Mouse (Mus musculus) midbrain, embryonic 13.5 days (tissue): ENCODE measurements around the gene Gucy1a1. TPM values are rescaled to one million over a fixed set of nuclear protein-coding genes. Genes with fewer than 3 reads are reported as not detected.

ENCODE experiments used
- ATAC-seq: fragments of 200-750 bp; cut with Nextera tagmentation; 2 replicates; pipeline ENCODE4 v1.8.0; 2017; ENCODE audit warnings: mild to moderate bottlenecking, moderate TSS enrichment, moderate library complexity
- H3K27ac ChIP-seq: fragments of 300-500 bp; sonication (generic); 2 replicates; pipeline ENCODE4 v1.5.1; 2015; ENCODE audit warnings: inconsistent platforms, mild to moderate bottlenecking, moderate library complexity
- H3K27me3 ChIP-seq: fragments of 300-500 bp; sonication (generic); 2 replicates; pipeline ENCODE4 v1.6.1; 2015; ENCODE audit warnings: mild to moderate bottlenecking, inconsistent platforms
- H3K36me3 ChIP-seq: fragments of 300-500 bp; sonication (generic); 2 replicates; pipeline ENCODE4 v1.6.1; 2015; ENCODE audit warnings: mild to moderate bottlenecking, inconsistent platforms
- H3K4me1 ChIP-seq: fragments of 300-500 bp; sonication (generic); replicated peaks from 2 replicates; pipeline ENCODE4 v1.6.1; 2015; ENCODE audit warnings: inconsistent platforms
- H3K4me2 ChIP-seq: fragments of 300-500 bp; sonication (generic); replicated peaks from 2 replicates; pipeline ENCODE4 v1.6.1; 2015; ENCODE audit warnings: moderate library complexity, mild to moderate bottlenecking, inconsistent platforms
- H3K4me3 ChIP-seq: fragments of 300-500 bp; sonication (generic); replicated peaks from 2 replicates; pipeline ENCODE4 v1.5.1; 2015; ENCODE audit warnings: mild to moderate bottlenecking, inconsistent platforms
- H3K9ac ChIP-seq: fragments of 300-500 bp; sonication (generic); replicated peaks from 2 replicates; pipeline ENCODE4 v1.6.1; 2015; ENCODE audit warnings: mild to moderate bottlenecking, inconsistent platforms
- H3K9me3 ChIP-seq: fragments of 300-500 bp; sonication (generic); 2 replicates; pipeline ENCODE4 v1.6.1; 2016; ENCODE audit warnings: mild to moderate bottlenecking, inconsistent platforms
- WGBS: fragments of 180-500 bp; shearing (Covaris S2); methylation state at CpG from one replicate; pipeline ENCODE4 v1.1.7; 2015; 5-methylcytosine and 5-hydroxymethylcytosine counted together
- polyA plus RNA-seq: library from polyadenylated mRNA; unstranded; fragments of >200 nt; fragmentation: Nextera tagmentation; extraction: Ambion mirVana; gene quantifications from 2 replicates; pipeline ENCODE4 v1.2.1, GENCODE M21; 2015

Gene Gucy1a1
- polyA plus RNA-seq, 1 experiment from 2014 or later: 9.4 TPM

DNA sequence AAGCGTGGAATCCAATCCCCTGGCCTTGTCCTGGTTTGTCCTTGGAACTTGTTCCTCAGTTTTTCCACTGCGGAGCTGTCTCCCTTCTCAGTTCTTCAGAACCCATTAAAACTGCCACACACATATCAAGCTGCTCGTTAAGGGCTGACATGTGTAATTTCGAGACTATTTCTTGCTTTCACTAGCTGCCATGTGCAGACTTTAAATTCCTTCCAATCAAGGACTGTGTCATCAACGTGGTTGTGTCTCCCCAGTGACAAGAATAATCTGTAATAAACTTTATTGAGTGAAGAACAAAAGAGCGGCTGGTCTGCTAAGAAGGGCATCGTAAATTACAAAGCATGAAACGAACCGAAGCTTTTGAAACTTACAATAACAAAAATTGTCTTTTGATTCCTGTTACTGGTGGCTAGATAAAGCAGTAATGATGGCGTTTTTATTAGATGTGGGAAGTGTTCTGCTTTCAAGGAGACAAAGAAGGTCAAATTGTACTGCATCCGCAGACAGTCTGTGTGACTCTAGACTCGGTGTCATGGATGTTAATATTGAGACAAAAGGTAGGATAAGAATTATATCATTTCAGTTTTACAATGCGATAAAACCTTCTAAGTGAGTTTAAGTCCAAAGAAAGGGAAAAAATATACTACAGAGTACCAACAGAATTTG lies 7.5 kb downstream of the Gucy1a1 start:
- no peak overlapping the region for H3K4me3 ChIP-seq
- WGBS: 78% methylated on average over 13 of the region's 13 CpGs
- no peak overlapping the region for H3K4me2 ChIP-seq
- H3K27me3 ChIP-seq: no peaks in the 10 kb centered on the region
- no peak overlapping the region for H3K27ac ChIP-seq
- H3K36me3 ChIP-seq: no peaks in the 10 kb centered on the region
- no peak overlapping the region for H3K9ac ChIP-seq
- no peaks in the 10 kb centered on the region for H3K9me3 ChIP-seq
- H3K4me1 ChIP-seq: no peaks in the 10 kb centered on the region
- no peak for ATAC-seq

DNA sequence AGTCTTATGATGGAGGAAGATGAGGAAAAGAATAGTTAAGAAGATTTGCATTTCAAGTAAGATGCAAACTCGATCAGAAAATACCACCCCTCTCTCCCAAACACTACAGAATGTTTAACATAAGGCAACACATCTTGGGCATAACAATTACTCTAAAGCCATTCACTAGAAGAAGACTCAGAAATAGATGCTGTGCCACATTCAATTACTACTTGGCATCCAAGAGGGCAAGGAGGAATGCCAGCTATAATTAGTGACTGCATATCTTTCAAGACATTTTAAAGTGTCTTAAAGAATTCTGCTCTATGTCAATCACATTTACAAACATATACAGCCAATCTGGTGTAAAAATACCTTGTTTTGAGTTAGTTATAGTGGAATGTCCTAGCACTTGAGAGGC lies 10.1 kb downstream of the Gucy1a1 start:
- Histone ChIP-seq H3K9ac (no peak overlapping the region), H3K9me3 (no peaks in the 10 kb centered on the region), H3K36me3 (no peaks in the 10 kb centered on the region), H3K27ac (no peak overlapping the region), H3K4me1 (no peaks in the 10 kb centered on the region), H3K27me3 (no peaks in the 10 kb centered on the region), H3K4me3 (no peak overlapping the region), H3K4me2 (no peak overlapping the region)
- WGBS: 58% methylated on average over 1 of the region's 1 CpGs
- no peak for ATAC-seq

DNA sequence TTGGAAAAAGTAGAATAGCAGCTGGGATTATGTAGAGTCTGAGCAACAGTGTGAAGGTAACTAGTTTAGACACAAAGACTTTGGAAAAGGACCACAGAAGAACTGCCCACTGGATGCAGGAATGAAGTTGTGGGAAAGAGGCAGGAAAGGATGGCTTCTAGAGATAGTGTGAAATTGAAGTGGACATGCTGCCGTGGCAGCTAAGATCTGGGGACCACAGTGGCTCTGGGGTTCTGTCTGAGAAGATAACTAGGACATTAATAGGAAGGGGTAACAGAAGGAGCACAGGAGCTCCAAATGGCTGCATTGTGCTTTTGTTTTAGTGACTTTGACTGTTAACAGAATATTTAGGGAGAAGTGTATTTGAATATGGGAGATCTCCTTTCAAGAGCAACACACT lies 16.3 kb downstream of the Gucy1a1 start:
- Histone ChIP-seq H3K4me1 (no peaks in the 10 kb centered on the region), H3K27me3 (no peaks in the 10 kb centered on the region), H3K27ac (no peak overlapping the region), H3K36me3 (no peaks in the 10 kb centered on the region), H3K4me2 (no peak overlapping the region), H3K9ac (no peak overlapping the region), H3K9me3 (no peaks in the 10 kb centered on the region), H3K4me3 (no peak overlapping the region)
- no peak for ATAC-seq
- 63% methylated on average over 1 of the region's 1 CpGs for WGBS

- Histone ChIP-seq H3K4me1 (no peaks in the 10 kb centered on the region), H3K27ac (no peak overlapping the region), H3K36me3 (no peaks in the 10 kb centered on the region), H3K9me3 (no peaks in the 10 kb centered on the region), H3K4me2 (no peak overlapping the region), H3K9ac (no peak overlapping the region), H3K4me3 (no peak overlapping the region), H3K27me3 (no peaks in the 10 kb centered on the region)
- ATAC-seq: no peak
- 90% methylated on average over 1 of the region's 1 CpGs for WGBS
Measured at GRCm38 (mm10) chr3:82124567-82124966, 21.0 kb downstream of the Gucy1a1 start.

DNA sequence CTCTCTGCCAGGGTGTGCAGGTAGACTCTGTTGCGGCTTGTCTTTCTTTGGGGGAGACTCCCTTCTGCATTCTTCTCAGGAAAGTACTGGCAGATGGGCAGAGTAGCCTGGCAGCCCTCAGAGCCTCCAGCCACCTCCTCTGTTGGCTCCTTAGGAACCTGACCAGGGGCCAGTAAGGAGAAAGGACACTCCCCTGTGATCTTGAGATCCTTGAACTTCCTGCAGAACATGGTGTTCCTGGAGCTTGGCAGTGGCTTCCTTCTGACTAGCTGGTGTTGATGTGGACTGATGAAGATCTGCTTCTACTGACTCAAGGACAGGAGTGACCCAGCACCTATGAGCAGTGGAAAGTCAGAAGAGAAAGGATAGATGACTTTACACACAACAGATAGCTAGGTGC lies 26.7 kb downstream of the Gucy1a1 start:
- Histone ChIP-seq H3K4me3 (no peak overlapping the region), H3K4me1 (no peaks in the 10 kb centered on the region), H3K9me3 (no peaks in the 10 kb centered on the region), H3K27me3 (no peaks in the 10 kb centered on the region), H3K27ac (no peak overlapping the region), H3K9ac (no peak overlapping the region), H3K4me2 (no peak overlapping the region), H3K36me3 (no peaks in the 10 kb centered on the region)
- 93% methylated on average over 1 of the region's 1 CpGs for WGBS
- ATAC-seq: no peak

- no peak overlapping the region for H3K9ac ChIP-seq
- no peaks in the 10 kb centered on the region for H3K4me1 ChIP-seq
- H3K27ac ChIP-seq: no peak overlapping the region
- H3K4me3 ChIP-seq: no peak overlapping the region
- H3K27me3 ChIP-seq: no peaks in the 10 kb centered on the region
- H3K9me3 ChIP-seq: no peaks in the 10 kb centered on the region
- 61% methylated on average over 2 of the region's 2 CpGs for WGBS
- no peaks in the 10 kb centered on the region for H3K36me3 ChIP-seq
- H3K4me2 ChIP-seq: no peak overlapping the region
- ATAC-seq: no peak
Measured at GRCm38 (mm10) chr3:82112439-82112838, 33.1 kb downstream of the Gucy1a1 start.

DNA sequence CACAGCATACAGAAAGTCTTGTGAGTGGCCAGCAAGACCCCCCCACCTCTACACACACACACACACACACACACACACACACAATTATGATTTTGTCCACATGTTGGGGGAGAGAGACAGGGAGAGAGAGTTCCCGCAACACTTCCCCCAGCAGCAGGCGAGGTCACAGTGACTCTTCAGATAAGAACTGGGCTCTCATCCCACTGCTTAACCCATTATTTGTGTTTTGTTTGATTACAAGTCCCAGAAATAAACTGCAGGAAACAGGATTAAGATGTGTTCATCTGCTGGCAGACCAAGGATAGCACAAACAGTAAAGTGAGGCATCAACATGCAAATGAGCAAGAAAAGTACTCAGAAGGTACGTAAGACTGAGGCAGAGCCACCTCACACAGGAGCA lies 33.6 kb downstream of the Gucy1a1 start:
- Histone ChIP-seq H3K27me3 (no peaks in the 10 kb centered on the region), H3K4me2 (no peak overlapping the region), H3K9ac (no peak overlapping the region), H3K27ac (no peak overlapping the region), H3K36me3 (no peaks in the 10 kb centered on the region), H3K4me1 (no peaks in the 10 kb centered on the region), H3K9me3 (no peaks in the 10 kb centered on the region), H3K4me3 (no peak overlapping the region)
- no peak for ATAC-seq
- 77% methylated on average over 3 of the region's 3 CpGs for WGBS

- 92% methylated on average over 15 of the region's 15 CpGs for WGBS
- H3K27me3 ChIP-seq: no peaks in the 10 kb centered on the region
- no peak overlapping the region for H3K4me2 ChIP-seq
- no peak overlapping the region for H3K27ac ChIP-seq
- no peaks in the 10 kb centered on the region for H3K36me3 ChIP-seq
- H3K4me1 ChIP-seq: no peaks in the 10 kb centered on the region
- no peak overlapping the region for H3K4me3 ChIP-seq
- no peaks in the 10 kb centered on the region for H3K9me3 ChIP-seq
- no peak for ATAC-seq
- H3K9ac ChIP-seq: no peak overlapping the region
Measured at GRCm38 (mm10) chr3:82108951-82109350, 36.6 kb downstream of the Gucy1a1 start.

DNA sequence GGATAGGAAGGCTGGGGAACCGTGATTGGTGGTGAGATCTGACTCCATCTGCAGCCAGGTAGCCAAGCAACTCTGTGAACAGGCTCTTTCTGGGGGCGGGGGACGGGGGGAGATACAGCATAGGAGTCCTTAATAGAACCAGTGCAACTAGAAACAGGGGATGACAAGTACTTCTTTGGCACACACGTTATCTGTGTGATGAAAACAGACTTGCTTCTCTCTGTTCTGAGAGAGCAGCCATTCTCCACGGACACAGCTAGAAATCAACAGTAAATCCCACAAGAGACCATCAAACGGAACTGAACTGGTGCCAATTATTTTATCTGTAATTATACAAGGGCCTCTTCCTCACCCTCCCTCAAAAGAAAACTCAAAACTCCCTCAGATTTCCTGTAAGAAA lies 41.4 kb downstream of the Gucy1a1 start:
- no peak overlapping the region for H3K4me2 ChIP-seq
- no peak overlapping the region for H3K9ac ChIP-seq
- no peak for ATAC-seq
- no peaks in the 10 kb centered on the region for H3K36me3 ChIP-seq
- no peaks in the 10 kb centered on the region for H3K9me3 ChIP-seq
- H3K4me1 ChIP-seq: no peaks in the 10 kb centered on the region
- no peak overlapping the region for H3K4me3 ChIP-seq
- H3K27ac ChIP-seq: no peak overlapping the region
- H3K27me3 ChIP-seq: no peaks in the 10 kb centered on the region
- WGBS: 77% methylated on average over 6 of the region's 6 CpGs

DNA sequence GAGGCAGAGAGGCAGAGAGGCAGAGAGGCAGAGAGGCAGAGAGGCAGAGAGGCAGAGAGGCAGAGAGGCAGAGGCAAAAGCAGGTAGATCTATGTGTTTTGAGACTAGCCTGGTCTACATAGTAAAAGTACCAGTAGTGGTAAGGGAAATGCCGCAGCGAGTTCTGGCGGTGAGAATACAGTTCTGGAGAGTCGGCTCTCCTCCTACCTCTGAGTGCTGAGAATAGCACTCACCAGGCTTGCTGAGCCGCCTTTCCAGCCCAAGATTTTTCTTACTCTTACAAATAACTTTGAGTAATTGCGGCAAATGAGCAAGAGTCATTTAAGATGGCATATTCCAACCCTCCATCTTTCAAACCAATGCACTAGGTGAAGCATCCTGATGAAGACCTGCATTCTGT lies 46.5 kb downstream of the Gucy1a1 start:
- Histone ChIP-seq H3K4me1 (no peaks in the 10 kb centered on the region), H3K4me2 (no peak overlapping the region), H3K27ac (no peak overlapping the region), H3K27me3 (no peaks in the 10 kb centered on the region), H3K9me3 (no peaks in the 10 kb centered on the region), H3K9ac (no peak overlapping the region), H3K4me3 (no peak overlapping the region), H3K36me3 (no peaks in the 10 kb centered on the region)
- 82% methylated on average over 6 of the region's 6 CpGs for WGBS
- no peak for ATAC-seq

GRCm38 (mm10) chr3:82096801-82097200 lies 48.8 kb downstream of the Gucy1a1 start:
- 81% methylated on average over 2 of the region's 2 CpGs for WGBS

GRCm38 (mm10) chr3:82074201-82074851 lies 71.3 kb downstream of the Gucy1a1 start, which contains the start of gene Gucy1b1:
TSS of gene Gucy1b1 (minus strand) at chr3:82074689.
- no peaks in the 10 kb centered on the region for H3K36me3 ChIP-seq
- H3K4me1 ChIP-seq: peaks cover 8% of the 10 kb centered on the region
- H3K27ac ChIP-seq: peak within 1 kb of the TSS; percentile 49
- 2% methylated on average over 25 of the region's 25 CpGs for WGBS
- H3K4me3 ChIP-seq: peak within 1 kb of the TSS; percentile 55
- H3K9me3 ChIP-seq: no peaks in the 10 kb centered on the region
- peak within 1 kb of the TSS; percentile 91 for H3K4me2 ChIP-seq
- H3K9ac ChIP-seq: peak within 1 kb of the TSS; percentile 66
- ATAC-seq: peak; percentile 99
- H3K27me3 ChIP-seq: no peaks in the 10 kb centered on the region

More at GRCm38 (mm10) chr3:82096801-82097200, 48.8 kb downstream of the Gucy1a1 start:
- Histone ChIP-seq H3K27me3 (no peaks in the 10 kb centered on the region), H3K36me3 (no peaks in the 10 kb centered on the region), H3K4me1 (no peaks in the 10 kb centered on the region), H3K9me3 (no peaks in the 10 kb centered on the region), H3K4me3 (no peak overlapping the region), H3K27ac (no peak overlapping the region), H3K4me2 (no peak overlapping the region), H3K9ac (no peak overlapping the region)
- no peak for ATAC-seq
